Mouse (Mus musculus): Measurements from ENCODE around the gene Slc16a4. TPM values are rescaled to one million over a fixed set of nuclear protein-coding genes. Genes with fewer than 3 reads are reported as not detected.

The Slc16a4 gene
- total and polyA plus RNA-seq, 2 experiments from 2014 or later: 1.4 to 2.4 TPM

DNA sequence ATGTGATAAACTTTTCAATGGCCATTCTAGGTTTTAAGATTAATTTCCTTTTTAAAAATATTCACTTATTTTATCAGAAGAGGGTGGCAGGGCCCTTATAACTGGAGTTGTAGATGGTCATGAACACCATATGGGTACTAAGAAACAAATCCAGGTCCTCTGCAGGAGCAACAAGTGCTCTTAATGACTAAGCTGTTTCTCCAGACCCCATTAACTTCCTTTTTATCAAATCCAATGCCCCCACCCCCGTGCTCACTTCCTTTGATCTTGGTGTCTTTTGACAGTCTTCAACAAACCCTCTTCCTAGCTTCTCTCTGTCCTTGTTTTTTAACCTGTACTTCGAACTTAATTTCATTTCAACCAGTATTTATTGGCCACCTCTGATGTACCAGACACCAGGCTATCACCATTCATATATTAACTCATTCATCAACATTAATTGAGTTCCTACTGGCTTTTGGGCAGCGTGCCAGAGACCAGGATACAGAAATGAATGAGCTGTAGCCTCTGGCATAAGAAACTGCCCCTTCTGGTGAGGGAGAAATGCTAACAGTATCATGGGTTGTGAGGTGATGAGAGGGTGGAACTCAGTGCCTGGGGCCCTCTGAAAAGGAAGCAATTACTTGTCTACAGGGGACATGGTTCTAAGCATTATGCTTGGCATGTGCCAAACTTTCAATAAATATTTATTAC is 54.1 kb downstream of the Slc16a4 start:
- H3K36me3 ChIP-seq (ENCODE audit: insufficient read depth, low read length): no peaks in the 10 kb centered on the region
- H3K9ac ChIP-seq (replicated peaks; ENCODE audit: low read length, poor library complexity, severe bottlenecking): no peak overlapping the region
- no peaks in the 10 kb centered on the region for H3K4me1 ChIP-seq (ENCODE audit: insufficient read depth, low read length)
- WGBS: 45% methylated on average over 3 of the region's 3 CpGs
- DNase-seq (ENCODE audit: low spot score): peak; percentile 55
- H3K4me3 ChIP-seq (ENCODE audit: low read depth, low read length): no peak overlapping the region
- no peaks in the 10 kb centered on the region for H3K27me3 ChIP-seq (ENCODE audit: insufficient read depth, low read length)
- no peak overlapping the region for H3K27ac ChIP-seq (ENCODE audit: low read depth, low read length)
- no peak overlapping the region for H3K4me2 ChIP-seq (ENCODE audit: low read depth, low read length, poor library complexity, severe bottlenecking)
- ATAC-seq (ENCODE audit: low FRiP score): no peak
- no peaks in the 10 kb centered on the region for H3K9me3 ChIP-seq (ENCODE audit: low read length)
- no peak for TF ChIP-seq CTCF (IDR thresholded peaks at IDR 0.05)

GRCm38 (mm10) chr3:107349006-107349405 is 58.0 kb downstream of the Slc16a4 start:
- peak; percentile 84 for DNase-seq (ENCODE audit: low spot score)
- Histone ChIP-seq H3K36me3 (ENCODE audit: insufficient read depth, low read length) (no peaks in the 10 kb centered on the region), H3K4me3 (ENCODE audit: low read depth, low read length) (no peak overlapping the region), H3K27ac (ENCODE audit: low read depth, low read length) (no peak overlapping the region), H3K9ac (replicated peaks; ENCODE audit: low read length, poor library complexity, severe bottlenecking) (no peak overlapping the region), H3K4me1 (ENCODE audit: insufficient read depth, low read length) (no peaks in the 10 kb centered on the region), H3K4me2 (ENCODE audit: low read depth, low read length, poor library complexity, severe bottlenecking) (no peak overlapping the region), H3K27me3 (ENCODE audit: insufficient read depth, low read length) (no peaks in the 10 kb centered on the region), H3K9me3 (ENCODE audit: low read length) (no peaks in the 10 kb centered on the region)
- WGBS: 77% methylated on average over 3 of the region's 3 CpGs
- no peak for TF ChIP-seq CTCF (IDR thresholded peaks at IDR 0.05)
- no peak for ATAC-seq (ENCODE audit: low FRiP score)

DNA sequence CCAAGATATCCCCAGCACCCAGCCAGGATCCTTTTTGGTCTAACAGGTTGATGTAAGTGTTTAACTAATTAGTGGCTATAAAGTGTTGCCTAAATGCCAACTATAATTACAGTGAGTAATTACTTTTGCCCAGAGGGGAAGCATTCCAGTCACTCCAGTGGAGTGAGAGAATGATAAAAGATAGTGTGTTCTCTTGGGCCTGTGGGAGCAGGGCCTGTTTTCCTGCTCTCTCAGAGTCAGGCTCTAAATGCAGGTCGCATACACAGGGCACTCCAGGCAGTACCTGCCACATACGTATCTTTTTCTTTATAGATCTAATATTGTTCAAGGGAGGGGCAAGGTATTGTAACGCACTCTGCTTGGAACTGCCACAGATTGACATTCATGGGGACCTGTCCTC is 60.7 kb downstream of the Slc16a4 start:
- H3K27ac ChIP-seq (ENCODE audit: low read depth, low read length): no peak overlapping the region
- H3K27me3 ChIP-seq (ENCODE audit: insufficient read depth, low read length): no peaks in the 10 kb centered on the region
- H3K9me3 ChIP-seq (ENCODE audit: low read length): no peaks in the 10 kb centered on the region
- H3K4me1 ChIP-seq (ENCODE audit: insufficient read depth, low read length): no peaks in the 10 kb centered on the region
- TF ChIP-seq CTCF (IDR thresholded peaks at IDR 0.05): no peak
- no peak overlapping the region for H3K9ac ChIP-seq (replicated peaks; ENCODE audit: low read length, poor library complexity, severe bottlenecking)
- 64% methylated on average over 3 of the region's 3 CpGs for WGBS
- no peak overlapping the region for H3K4me3 ChIP-seq (ENCODE audit: low read depth, low read length)
- no peak overlapping the region for H3K4me2 ChIP-seq (ENCODE audit: low read depth, low read length, poor library complexity, severe bottlenecking)
- H3K36me3 ChIP-seq (ENCODE audit: insufficient read depth, low read length): no peaks in the 10 kb centered on the region
- ATAC-seq (ENCODE audit: low FRiP score) (no peak), DNase-seq (ENCODE audit: low spot score) (no peak)

GRCm38 (mm10) chr3:107355618-107356260 is 64.7 kb downstream of the Slc16a4 start:
- no peak for ATAC-seq (ENCODE audit: low FRiP score)

DNA sequence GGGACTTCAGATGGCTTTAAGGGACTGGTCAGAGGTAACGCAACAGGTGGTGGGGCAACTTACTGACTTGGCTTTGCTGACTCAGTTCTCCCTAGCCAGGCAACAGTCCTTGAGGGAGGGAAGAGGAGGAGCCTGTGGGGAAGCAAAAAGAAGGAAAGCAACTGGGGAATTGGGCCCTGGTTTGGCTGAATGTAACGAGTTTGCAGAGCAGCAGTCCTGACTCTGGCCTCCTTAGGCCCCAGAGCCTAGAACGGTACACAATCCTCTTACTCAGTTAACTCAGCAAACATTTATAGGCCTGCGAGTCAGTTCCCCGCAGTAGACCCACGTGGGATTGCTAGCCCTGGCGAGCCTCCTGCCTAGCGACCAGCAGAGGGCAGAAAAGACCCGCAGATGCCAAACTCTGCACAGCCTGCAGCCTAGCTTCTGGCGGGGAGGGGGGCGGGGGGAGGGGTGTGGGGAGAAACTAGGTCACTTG is 66.0 kb downstream of the Slc16a4 start:
- ATAC-seq (ENCODE audit: low FRiP score): peak; percentile 94
- peak; percentile 79 for TF ChIP-seq CTCF (IDR thresholded peaks at IDR 0.05)
- Histone ChIP-seq H3K27ac (ENCODE audit: low read depth, low read length) (no peak overlapping the region), H3K9me3 (ENCODE audit: low read length) (no peaks in the 10 kb centered on the region), H3K4me3 (ENCODE audit: low read depth, low read length) (no peak overlapping the region), H3K4me2 (ENCODE audit: low read depth, low read length, poor library complexity, severe bottlenecking) (no peak overlapping the region), H3K9ac (replicated peaks; ENCODE audit: low read length, poor library complexity, severe bottlenecking) (no peak overlapping the region), H3K27me3 (ENCODE audit: insufficient read depth, low read length) (no peaks in the 10 kb centered on the region), H3K4me1 (ENCODE audit: insufficient read depth, low read length) (no peaks in the 10 kb centered on the region), H3K36me3 (ENCODE audit: insufficient read depth, low read length) (no peaks in the 10 kb centered on the region)
- WGBS: 2% methylated on average over 10 of the region's 11 CpGs
- DNase-seq (ENCODE audit: low spot score): peak; percentile 88

More at GRCm38 (mm10) chr3:107355618-107356260, 64.7 kb downstream of the Slc16a4 start:
- Histone ChIP-seq H3K4me1 (ENCODE audit: insufficient read depth, low read length) (no peaks in the 10 kb centered on the region), H3K4me2 (ENCODE audit: low read depth, low read length, poor library complexity, severe bottlenecking) (no peak overlapping the region), H3K27ac (ENCODE audit: low read depth, low read length) (no peak overlapping the region), H3K9ac (replicated peaks; ENCODE audit: low read length, poor library complexity, severe bottlenecking) (no peak overlapping the region), H3K27me3 (ENCODE audit: insufficient read depth, low read length) (no peaks in the 10 kb centered on the region), H3K4me3 (ENCODE audit: low read depth, low read length) (no peak overlapping the region), H3K36me3 (ENCODE audit: insufficient read depth, low read length) (no peaks in the 10 kb centered on the region), H3K9me3 (ENCODE audit: low read length) (no peaks in the 10 kb centered on the region)
- WGBS: 90% methylated on average over 6 of the region's 6 CpGs
- TF ChIP-seq CTCF (IDR thresholded peaks at IDR 0.05): no peak
- DNase-seq (ENCODE audit: low spot score): no peak

DNA sequence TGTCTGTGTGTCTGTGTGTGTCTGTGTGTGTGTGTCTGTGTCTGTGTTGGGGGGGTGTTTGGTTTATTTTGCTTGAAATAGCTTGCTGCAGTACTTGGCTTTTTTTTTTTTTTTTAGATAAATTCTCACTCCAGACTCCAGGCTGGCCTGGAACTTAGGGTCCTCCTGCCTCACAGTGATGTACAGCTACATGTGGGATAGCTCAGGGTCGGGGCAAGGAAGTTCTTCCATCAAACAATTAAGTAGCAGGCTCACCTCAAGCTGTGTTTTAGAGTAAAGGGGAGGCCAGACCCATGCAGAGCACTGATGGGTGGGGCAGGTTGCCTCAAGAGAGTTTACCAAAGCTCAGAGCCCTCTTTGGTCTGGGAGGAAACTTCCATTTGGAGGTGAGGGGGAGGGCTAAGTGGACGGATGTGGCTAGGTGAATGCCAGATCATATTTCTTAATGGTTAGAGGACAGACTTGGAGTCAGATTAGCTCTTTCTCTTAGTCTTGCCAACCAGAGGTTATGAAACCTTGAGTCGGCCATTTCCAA is 66.7 kb downstream of the Slc16a4 start:
- ATAC-seq (ENCODE audit: low FRiP score) (no peak), DNase-seq (ENCODE audit: low spot score) (no peak)
- WGBS: 71% methylated on average over 3 of the region's 3 CpGs
- H3K27me3 ChIP-seq (ENCODE audit: insufficient read depth, low read length): no peaks in the 10 kb centered on the region
- H3K4me2 ChIP-seq (ENCODE audit: low read depth, low read length, poor library complexity, severe bottlenecking): no peak overlapping the region
- no peaks in the 10 kb centered on the region for H3K9me3 ChIP-seq (ENCODE audit: low read length)
- H3K4me1 ChIP-seq (ENCODE audit: insufficient read depth, low read length): no peaks in the 10 kb centered on the region
- H3K9ac ChIP-seq (replicated peaks; ENCODE audit: low read length, poor library complexity, severe bottlenecking): no peak overlapping the region
- no peak overlapping the region for H3K4me3 ChIP-seq (ENCODE audit: low read depth, low read length)
- H3K36me3 ChIP-seq (ENCODE audit: insufficient read depth, low read length): no peaks in the 10 kb centered on the region
- TF ChIP-seq CTCF (IDR thresholded peaks at IDR 0.05): no peak
- no peak overlapping the region for H3K27ac ChIP-seq (ENCODE audit: low read depth, low read length)
